Mouse (Mus musculus) monocyte, adult 5-6 weeks (primary cell): ENCODE results near the gene Ndufc1. TPM values are rescaled to one million over a fixed set of nuclear protein-coding genes. Genes with fewer than 3 reads are reported as not detected.
"Not testable (repeated sequence)": the region's sequence is repeated elsewhere in the genome, so short reads cannot be mapped to it uniquely, and the experiment has no call there.

ENCODE experiments used
- ATAC-seq: fragments of 153-309, 156-312 bp; replicated peaks from 2 replicates; pipeline ENCODE4 v1.8.0; 2017; ENCODE audit warnings: mild to moderate bottlenecking; ENCODE audit not compliant: low TSS enrichment, insufficient number of reproducible peaks, severe bottlenecking, poor library complexity, low FRiP score
- total RNA-seq: library from RNA; stranded (forward); fragments of 200-1000, 200-491, 200-594 nt; gene quantifications from 3 replicates; pipeline ENCODE4 v1.2.3, GENCODE M21; 2017

Gene Ndufc1
- total RNA-seq, 1 experiment from 2014 or later: 81.5 TPM

DNA sequence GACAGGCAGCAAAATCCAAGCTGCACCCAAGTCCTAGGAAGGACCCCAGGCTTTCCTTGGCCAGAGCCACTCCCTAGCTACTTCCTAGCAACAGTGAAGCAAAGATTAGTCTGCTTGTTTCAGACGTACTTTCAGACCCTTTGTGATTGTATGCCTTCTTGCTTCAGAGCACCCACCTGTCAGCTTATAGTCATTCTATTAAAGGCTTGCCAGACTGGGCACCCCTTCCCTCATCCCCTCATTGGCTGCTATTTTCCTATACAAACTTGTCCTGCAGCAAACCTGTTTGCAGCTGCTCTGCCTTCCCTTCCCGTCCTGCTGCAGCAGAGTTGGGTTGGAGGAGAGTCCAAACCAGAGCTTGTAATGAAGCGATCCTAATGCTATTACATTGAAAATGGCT, 10.1 kb downstream of the Ndufc1 start:
- ATAC-seq: no peak

DNA sequence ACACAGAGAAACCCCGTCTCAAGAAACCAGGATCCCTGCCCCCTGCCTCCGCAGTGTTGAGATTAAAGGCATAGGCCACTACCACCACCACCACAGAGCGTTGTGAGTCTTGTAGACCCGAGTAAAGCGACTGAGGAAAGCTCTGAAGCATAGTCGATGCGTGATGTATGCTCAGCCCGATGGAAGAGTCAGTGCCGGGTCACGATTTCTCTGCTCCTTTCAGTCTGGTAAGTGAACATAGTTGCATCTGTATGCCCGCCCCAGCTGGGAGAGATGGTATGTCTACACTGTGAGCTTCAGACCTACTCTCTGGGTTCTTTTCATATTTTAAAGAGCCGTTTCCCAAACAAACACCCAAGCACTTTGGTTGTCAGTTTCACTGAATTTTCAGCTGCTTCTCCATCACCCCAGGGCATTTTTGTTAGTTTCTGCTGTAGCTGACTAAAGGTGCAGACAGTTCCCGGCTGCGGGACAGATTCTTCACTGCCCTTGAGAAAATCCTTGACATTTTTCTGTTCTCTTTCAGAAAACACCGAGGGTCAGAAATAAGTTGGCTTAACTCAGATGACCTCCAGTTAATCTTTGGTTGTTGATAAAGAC, 11.0 kb downstream of the Ndufc1 start:
- no peak for ATAC-seq

DNA sequence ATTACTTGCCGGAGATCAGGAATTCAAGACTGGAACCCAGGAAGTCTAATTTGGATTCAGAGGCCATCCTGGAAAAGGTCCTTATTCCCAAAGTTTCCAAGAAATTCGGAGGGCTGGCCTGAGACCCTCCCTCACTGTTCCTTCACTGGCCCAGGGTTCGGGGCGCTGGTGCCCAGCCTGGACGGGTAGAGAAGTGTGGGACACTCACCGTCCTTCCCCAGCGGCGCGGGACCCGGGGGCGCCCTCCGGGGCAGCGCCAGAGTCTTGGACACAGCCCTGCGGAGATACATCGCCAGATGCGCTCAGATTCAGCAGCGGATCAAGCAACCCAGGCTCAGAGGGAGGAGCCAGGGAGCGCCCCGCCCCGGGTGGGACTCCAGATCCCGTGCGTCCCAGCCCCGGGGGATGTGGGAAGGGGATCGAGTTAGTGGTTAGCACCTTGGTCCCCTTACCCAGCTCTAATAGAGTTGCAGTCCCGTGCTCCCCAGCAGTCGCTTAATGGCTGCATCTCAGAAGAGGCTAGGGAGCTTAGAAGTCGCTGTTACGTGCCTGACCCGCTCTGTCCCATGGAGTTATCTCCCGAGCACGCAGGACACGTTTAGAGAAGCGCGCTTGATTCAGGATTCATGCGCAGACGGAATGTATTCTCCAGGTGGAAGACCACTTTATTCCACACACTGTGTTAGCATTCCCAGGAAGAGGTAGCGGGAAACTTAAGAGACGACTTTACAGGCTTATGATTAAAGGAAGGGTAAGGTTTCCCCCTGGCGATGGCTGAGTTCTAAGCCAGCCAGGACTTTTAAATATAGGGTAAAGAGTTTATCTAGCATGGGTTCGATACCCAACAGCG, 12.3 kb downstream of the Ndufc1 start, which contains the start of gene Mgarp:
Mgarp (minus strand) TSS at position 520 of the 850 bp plus-strand sequence.
- ATAC-seq: 0 out of 2 replicates have a peak, but pooled peaks have one; percentile 22

DNA sequence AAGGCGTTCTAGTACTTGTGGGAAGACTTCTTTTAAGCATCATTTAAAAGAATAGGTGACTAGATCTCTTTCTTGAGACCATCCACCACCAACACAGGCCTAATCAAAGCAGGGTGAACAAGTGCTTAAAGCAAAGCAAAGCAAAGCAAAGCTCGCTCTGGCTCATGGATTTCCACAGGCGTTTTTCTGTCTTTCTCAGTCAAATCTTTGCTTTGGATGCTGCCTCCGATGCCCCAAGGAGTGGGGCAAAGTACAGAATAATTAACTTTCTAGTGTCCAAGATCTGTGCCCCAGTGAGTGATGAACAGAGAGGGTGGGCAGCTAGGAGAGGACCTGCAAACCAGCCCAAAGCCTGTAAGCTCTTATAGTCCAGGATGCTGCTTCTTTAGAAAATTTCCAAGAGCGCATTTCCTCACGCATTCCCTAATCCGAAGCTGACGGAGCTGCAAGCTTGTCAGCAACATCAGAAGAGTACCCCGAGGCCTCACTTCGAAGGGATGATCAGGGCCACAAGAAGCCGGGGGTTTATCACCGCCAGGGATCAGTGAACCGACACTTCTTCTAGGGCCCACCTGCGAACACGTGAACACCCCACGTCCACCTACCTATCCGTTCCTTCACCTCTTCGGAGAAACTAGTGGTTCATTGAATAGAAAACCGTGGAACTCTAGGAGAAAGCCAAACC, 13.2 kb downstream of the Ndufc1 start:
- no peak for ATAC-seq

DNA sequence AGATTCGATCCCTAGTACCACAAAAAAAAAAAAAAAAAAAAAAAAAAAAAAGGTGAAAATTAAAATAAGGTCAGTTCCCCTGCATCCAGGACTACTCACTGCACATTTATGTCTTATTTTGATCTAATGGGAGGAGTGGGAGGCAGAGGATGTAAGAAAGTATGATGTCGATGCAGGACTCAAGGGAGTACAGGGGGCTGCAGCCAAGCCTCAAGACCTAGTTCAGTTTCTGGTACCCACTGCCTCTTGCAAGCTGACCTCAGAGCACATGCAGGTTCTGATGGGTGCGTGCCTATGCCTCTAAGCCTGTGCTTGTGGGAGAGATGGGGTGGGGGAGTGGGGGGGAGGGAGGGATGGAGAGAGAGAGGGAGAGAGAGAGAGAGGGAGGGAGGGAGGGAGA, 13.9 kb downstream of the Ndufc1 start:
- no peak for ATAC-seq

DNA sequence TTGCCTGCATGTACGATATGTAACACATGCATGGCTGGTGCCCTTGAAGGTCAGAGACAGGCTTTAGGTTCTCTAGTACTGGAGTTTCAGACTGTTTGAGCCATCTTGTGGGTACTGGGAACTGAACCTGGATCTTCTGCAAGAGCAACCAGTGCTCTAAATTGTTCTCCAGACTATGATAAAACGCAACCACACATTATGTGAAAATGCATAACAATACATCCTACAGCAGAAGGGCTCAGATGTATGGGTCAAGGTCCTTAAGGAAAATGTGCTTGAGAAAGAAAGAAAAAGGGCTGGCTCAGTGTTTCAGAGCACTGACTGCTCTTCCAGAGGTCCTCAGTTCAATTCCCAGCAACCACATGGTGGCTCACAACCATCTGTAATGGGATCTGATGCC, 15.1 kb downstream of the Ndufc1 start:
- no peak for ATAC-seq

DNA sequence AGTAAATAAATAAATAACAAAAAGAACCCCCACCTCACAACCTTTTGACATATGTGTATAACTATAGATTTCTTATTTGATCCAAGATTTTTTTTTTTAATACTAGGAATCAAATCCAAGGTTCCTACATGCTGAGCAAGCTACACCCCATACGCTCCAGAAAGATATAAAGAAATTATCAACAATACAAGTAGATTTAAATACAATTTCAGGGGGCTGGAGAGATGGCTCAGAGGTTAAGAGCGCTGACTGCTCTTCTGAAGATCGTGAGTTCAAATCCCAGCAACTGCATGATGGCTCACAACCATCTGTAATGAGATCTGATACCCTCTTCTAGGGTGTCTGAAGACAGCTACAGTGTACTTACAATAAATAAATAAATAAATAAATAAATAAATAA, 15.8 kb downstream of the Ndufc1 start:
- ATAC-seq: not testable (repeated sequence)

DNA sequence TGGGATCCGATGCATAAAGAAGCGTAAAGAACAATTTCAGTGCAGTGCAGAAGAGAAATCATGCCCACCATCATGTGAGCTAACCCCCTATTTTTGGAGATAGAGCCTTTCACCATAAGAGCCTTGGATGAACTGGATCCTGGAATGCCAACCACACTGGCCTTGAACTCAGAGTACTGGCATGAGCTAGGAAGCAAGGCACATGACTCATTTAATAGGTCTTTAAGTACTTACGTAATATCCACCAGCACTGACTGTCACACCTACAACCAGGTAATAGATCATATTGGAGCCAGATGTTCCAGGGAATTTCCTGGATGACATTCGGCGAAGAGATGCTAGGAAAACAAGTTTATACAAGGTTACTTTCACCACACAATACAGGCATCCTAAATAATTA, 17.2 kb downstream of the Ndufc1 start:
- no peak for ATAC-seq

DNA sequence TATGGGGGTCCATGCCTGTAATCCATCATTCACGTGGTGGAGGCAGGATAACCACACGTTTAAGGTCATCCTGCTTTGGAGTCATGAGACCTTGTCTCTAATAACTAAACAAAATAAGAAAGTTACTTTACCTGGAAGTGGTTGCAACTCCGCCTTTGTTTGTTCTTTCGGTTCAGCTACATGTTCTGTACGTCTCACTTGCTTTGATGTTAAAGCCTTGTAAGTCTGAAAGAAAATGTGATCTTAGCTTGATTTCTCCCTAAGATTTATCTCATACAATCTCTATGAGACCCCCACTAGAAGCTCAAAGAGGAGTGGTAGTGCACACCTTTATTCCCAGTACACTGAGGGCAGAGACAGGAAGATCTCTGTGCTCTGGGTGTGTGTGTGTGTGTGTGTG, 17.7 kb downstream of the Ndufc1 start:
- no peak for ATAC-seq

DNA sequence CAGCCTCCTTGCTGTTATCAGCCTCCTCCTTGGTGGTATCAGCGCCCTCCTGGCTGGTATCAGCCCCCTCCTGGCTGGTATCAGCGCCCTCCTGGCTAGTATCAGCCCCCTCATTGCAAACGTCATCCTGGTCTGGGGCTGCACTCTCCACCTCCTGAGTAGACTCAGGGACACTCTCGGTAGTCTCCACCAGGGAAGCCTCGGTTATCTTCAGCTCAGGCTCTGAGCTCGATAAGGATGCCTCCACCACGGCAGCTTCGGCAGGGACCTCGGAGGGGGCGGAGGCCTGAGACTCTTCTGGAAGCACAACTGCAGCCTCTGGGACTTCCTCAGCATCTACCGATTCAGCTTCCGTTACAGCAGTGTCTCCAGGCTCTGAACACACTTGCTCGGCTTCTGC, 19.9 kb downstream of the Ndufc1 start:
- ATAC-seq: 0 out of 2 replicates have a peak, but pooled peaks have one; percentile 40

DNA sequence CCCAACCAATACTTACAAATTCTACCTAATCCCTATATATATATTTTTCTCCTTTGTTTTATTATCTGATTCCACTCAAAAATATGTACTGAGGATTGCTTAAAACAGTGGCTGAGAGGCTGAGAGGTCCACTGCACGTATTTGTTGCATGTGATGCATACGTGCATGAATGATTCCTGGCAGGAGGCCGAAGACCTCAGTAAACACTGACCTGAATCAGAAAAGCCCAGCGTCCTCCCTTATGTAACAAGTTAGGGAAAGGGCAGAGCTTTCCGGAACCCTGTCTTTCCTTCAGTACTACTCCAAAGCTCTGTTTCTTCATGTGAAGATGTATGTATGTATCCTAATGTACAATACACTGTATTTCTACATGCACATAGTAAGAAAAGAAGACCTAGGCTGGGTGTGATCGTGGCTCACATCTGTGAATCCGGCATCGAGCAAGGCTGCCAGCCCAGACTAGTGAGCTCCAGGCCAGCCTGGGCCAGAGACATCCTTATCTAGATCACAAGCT, 20.9 kb downstream of the Ndufc1 start:
- ATAC-seq: no peak

DNA sequence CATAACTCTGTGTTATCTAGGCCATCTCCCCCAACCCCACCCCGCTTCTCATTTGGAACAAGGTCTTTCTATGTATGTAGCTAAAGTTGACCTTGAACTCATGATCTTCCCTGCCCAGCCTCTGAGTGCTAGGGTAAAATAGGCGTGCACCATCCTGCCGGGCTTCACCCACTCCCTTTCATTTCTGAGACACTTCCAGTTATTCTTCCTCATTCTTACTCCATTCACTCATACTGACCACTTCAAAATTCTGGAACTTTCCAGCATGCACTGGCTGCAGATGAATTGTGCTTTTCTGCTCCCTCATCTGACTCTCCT, 21.7 kb downstream of the Ndufc1 start:
- no peak for ATAC-seq

DNA sequence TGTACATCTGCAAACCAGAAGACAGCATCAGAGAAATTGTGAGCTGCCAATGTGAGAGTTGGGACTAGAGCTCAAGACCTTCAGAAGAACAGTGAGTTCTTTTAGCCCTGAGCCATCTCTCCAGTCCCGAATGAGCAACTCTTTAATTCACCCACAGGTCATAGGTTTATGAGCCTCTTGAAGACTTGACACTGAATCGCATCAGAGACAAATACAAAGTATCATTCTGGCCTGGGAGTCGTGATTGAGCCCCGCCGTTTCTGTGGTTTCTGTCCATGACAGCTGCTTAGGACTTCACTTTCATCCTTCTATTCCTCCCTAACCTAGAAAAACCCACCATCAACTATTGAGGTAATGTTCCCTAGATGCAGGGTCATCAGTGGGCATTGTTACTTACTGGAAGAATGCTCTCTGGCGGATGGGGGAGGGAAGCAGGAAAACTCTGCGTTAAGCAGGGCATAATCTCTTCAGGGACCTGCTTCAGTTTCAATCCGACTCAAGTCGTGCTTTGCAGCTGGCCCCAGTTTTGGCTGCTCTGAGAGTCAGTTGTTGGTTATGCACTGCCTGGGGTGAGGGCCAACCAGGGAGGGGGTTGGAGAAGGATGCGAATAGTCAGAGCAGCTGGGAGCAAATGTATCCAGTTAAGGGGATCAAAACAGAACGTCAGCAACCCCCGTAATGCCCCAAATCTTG, 22.2 kb downstream of the Ndufc1 start:
- no peak for ATAC-seq

DNA sequence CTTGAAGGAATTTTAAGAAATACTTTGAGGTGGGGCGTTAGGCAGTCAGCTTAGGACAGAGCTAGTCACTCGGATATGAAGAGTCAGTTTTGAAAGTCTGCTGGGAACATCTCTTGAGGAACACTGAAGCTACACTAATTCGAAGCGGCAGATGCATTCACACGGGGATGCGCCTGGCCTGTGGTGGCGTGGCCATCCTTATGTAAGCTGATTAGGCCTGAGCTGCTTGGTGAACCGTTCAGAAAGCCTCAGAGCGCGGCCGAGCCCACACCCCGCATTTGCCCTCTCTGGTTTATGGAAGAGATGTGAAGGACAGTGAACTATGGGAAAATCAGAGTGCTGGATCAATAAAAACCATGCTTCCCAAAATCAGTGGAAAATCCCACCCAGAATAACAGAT, 25.4 kb downstream of the Ndufc1 start:
- ATAC-seq: no peak

DNA sequence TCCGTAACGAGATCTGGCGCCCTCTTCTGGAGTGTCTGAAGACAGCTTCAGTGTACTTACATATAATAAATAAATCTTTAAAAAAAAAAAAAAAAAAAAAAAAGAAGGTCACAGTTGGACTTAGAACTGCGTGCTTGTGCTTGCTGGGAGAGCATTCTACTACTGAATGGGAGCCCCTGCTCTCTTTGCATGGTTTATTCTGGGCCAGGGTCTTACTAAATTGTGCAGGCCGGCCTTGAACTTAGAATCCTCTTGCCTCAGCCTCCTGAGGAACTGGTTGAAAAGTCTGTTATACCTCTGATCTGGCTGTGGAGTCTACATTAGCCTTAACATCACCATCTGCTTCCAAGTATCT, 28.2 kb downstream of the Ndufc1 start:
- ATAC-seq: no peak

DNA sequence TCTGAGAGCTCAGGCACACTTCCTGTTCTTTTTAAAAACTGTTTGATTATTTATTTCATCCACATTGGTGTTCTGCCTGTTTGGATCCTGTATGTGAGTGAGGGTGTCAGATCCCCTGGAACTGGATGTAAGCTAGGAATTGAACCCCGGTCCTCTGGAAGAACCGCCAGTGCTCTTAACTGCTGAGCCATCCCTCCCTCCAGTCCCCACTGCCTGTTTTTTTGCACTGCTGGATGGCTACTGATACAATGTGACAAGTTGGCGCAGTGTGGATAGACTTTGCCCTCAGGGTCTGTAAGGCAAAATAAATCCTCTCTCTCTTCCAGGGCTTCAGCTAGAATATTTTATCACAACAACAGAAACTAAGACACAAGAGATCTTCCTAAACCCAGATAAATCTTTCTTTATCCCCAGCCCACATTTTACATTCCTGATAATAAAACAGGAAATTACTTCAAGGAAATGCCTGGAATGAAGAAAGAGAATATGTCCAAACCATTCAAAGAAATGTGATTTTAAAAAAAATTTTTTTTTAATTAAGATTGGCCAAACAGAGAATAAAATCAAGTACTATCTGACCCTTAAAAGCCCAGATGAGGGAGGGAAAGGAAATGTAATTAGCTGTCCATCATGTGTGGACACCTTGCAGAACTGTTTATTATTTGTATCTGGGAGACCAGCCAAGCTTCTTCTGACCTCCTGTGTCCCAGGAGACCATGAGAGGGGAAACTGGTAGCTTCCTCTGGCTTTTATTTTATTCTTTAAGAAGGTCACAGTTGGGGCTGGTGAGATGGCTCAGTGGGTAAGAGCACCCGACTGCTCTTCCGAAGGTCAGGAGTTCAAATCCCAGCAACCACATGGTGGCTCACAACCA, 28.8 kb downstream of the Ndufc1 start:
- ATAC-seq: no peak

DNA sequence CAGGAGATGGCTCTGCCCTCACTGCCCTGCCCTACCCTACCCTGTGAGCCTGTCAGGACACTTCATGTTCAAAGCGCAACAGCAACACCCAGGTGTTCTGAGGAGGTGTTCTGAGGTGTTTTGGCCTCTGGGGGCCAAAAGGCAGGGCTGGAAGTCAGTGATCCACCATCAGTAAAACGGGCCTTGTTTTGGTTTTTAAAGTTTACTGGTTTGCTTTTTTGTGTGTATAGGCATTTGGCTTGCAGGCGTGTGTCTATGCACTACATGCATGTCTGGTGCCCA, 30.2 kb downstream of the Ndufc1 start:
- 0 out of 2 replicates have a peak, but pooled peaks have one; percentile 8 for ATAC-seq

DNA sequence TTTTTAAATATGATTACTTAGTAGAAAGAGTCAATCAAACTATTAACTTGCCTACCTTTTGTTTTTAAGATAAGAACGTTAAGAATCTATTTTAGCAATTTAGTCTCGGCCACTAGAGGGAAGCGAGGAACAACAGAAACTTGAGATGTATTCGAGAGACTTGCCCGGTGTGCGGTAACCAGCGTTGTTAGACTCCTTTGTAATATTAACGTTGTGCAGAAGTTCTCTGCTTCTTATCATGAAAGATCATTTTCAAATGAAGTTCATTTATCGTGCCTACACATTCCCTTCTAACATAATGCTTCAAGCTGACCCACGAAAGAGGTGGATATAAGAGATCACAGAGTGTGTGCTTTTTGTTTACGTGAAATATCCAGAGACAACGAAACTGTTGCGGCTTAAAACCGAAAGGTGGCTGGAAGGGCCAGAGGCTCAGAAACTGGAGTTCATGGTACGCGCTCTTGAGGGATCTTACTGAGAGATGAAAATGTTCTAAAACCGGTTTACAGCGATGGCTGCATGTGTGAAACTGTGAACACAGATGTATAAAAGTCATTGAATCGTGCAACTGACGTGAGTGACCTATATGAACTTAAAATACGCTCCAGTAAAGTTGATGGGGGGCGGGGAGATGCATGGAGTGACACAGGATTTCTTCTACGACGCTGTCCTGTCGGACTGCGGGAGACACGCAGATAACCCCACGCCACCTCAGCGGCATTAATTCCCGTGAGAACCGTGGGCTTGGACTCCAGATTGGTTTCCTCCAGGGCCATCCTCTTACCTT, 30.7 kb downstream of the Ndufc1 start:
- 0 out of 2 replicates have a peak, but pooled peaks have one; percentile 8 for ATAC-seq
